Mouse (Mus musculus) liver, embryonic 13.5 days (tissue): ENCODE data around the gene Ephx4. TPM values are rescaled to one million over a fixed set of nuclear protein-coding genes. Genes with fewer than 3 reads are reported as not detected.
A peak's percentile ranks its signal among the peaks of the same experiment; 100 is the strongest.

Experiments
- ATAC-seq: fragments of 200-750 bp; cut with Nextera tagmentation; 2 replicates; pipeline ENCODE4 v1.8.0; 2017; ENCODE audit warnings: low read depth, mild to moderate bottlenecking, moderate number of reproducible peaks, moderate library complexity
- DNase-seq: peaks from one replicate; pipeline ENCODE4 v3.0.0; 2022
- H3K27ac ChIP-seq: fragments of 300-500 bp; sonication (generic); 2 replicates; pipeline ENCODE4 v1.5.1; 2015; ENCODE audit warnings: moderate library complexity, mild to moderate bottlenecking, inconsistent platforms
- H3K27me3 ChIP-seq: fragments of 300-500 bp; sonication (generic); 2 replicates; pipeline ENCODE4 v1.6.1; 2015; ENCODE audit warnings: mild to moderate bottlenecking, inconsistent platforms
- H3K36me3 ChIP-seq: fragments of 300-500 bp; sonication (generic); 2 replicates; pipeline ENCODE4 v1.6.1; 2015; ENCODE audit warnings: mild to moderate bottlenecking, inconsistent platforms
- H3K4me1 ChIP-seq: fragments of 300-500 bp; sonication (generic); replicated peaks from 2 replicates; pipeline ENCODE4 v1.6.1; 2015; ENCODE audit warnings: inconsistent platforms
- H3K4me2 ChIP-seq: fragments of 300-500 bp; sonication (generic); 2 replicates; pipeline ENCODE4 v1.6.1; 2015; ENCODE audit warnings: inconsistent platforms, mild to moderate bottlenecking, moderate library complexity
- H3K4me3 ChIP-seq: fragments of 300-500 bp; sonication (generic); replicated peaks from 2 replicates; pipeline ENCODE4 v1.5.1; 2015; ENCODE audit warnings: mild to moderate bottlenecking, inconsistent platforms
- H3K9ac ChIP-seq: fragments of 300-500 bp; sonication (generic); 2 replicates; pipeline ENCODE4 v1.6.1; 2015; ENCODE audit warnings: mild to moderate bottlenecking, inconsistent platforms
- H3K9me3 ChIP-seq: fragments of 300-500 bp; sonication (generic); replicated peaks from 2 replicates; pipeline ENCODE4 v1.6.1; 2016; ENCODE audit warnings: inconsistent platforms
- WGBS: fragments of 180-500 bp; shearing (Covaris S2); methylation state at CpG from one replicate; pipeline ENCODE4 v1.1.7; 2015; ENCODE audit not compliant: insufficient replicate concordance; 5-methylcytosine and 5-hydroxymethylcytosine counted together
- polyA plus RNA-seq: library from polyadenylated mRNA; unstranded; fragments of >200 nt; fragmentation: Nextera tagmentation; extraction: Ambion mirVana; gene quantifications from 2 replicates; pipeline ENCODE4 v1.2.1, GENCODE M21; 2015

Ephx4 gene
- polyA plus RNA-seq, 1 experiment from 2014 or later: 0.17 TPM

GRCm38 (mm10) chr5:107394437-107394836 is 8.1 kb upstream of the Ephx4 start:
- ATAC-seq: no peak
- Histone ChIP-seq H3K27ac (no peak overlapping the region), H3K27me3 (no peaks in the 10 kb centered on the region), H3K4me1 (no peaks in the 10 kb centered on the region), H3K4me3 (no peak overlapping the region), H3K9me3 (no peaks in the 10 kb centered on the region), H3K4me2 (no peak overlapping the region), H3K9ac (no peak overlapping the region), H3K36me3 (no peaks in the 10 kb centered on the region)
- WGBS: 26% methylated on average over 2 of the region's 2 CpGs
- no peak for DNase-seq

DNA sequence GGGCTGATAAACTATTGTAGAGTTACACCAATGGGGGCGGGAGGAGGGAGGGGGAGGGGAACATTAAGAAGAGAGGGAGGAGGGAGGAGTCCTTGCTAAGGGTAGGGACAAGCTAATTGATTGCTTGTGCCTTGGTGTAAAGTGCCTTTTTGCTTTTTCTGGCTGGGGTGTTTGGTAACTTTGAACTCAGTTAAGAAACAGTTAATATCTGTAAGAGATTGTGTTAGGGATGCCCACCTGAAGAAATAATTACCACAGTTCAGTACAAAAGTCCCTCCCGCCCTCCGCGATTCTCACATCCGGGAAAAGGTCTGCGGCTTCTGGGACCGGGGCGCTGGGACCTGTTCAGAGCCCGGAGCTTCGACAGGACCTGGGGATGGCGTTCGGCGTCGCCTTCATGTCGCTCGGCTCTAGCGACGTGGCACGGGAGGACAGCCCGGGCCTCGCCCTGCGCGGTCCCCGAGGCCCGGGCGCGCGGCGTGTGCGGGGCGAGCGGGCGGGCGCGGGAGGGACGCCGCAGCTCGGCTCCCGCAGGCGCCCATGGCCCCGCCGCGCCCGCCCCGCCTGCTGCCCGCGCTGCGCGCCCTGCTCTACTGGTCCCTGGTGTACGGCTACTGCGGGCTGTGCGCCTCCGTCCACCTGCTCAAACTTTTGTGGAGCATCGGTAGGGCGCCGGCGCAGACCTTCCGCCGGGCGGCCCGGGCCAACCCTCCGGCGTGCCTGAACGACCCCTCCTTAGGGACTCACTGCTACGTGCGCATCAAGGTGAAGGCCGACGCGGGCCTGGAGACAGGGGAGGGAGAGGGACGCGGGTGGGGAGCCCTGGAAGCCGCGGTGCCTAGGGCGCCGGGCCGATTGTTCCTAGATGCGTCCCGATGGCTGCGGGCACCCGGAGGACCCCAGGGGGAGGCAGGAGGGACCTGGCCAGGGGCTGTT is 743 bp downstream of the Ephx4 start:
- WGBS: 1% methylated on average over 76 of the region's 80 CpGs
- H3K9ac ChIP-seq: peak overlapping the region; percentile 26; the same call in 1 of the 2 replicates
- H3K4me2 ChIP-seq: peak overlapping the region; percentile 74
- DNase-seq (no peak), ATAC-seq (peak; percentile 29; the same call in 1 of the 2 replicates)
- no peaks in the 10 kb centered on the region for H3K9me3 ChIP-seq
- no peak overlapping the region for H3K27ac ChIP-seq
- peaks cover 8% of the 10 kb centered on the region; the same call in 1 of the 2 replicates for H3K4me1 ChIP-seq
- H3K27me3 ChIP-seq: peaks cover 51% of the 10 kb centered on the region
- H3K4me3 ChIP-seq: peak overlapping the region; percentile 57
- H3K36me3 ChIP-seq: no peaks in the 10 kb centered on the region

- DNase-seq (no peak), ATAC-seq (no peak)
- Histone ChIP-seq H3K27ac (no peak overlapping the region), H3K4me3 (peak overlapping the region; percentile 57), H3K9me3 (no peaks in the 10 kb centered on the region), H3K4me2 (peak overlapping the region; percentile 74), H3K36me3 (no peaks in the 10 kb centered on the region), H3K27me3 (peaks cover 51% of the 10 kb centered on the region), H3K9ac (0 out of 2 replicates have a peak overlapping the region, but pooled peaks have one; percentile 26), H3K4me1 (peaks cover 8% of the 10 kb centered on the region; the same call in 1 of the 2 replicates)
- WGBS: 28% methylated on average over 12 of the region's 12 CpGs
Measured at GRCm38 (mm10) chr5:107403947-107404684, 1.6 kb downstream of the Ephx4 start.

DNA sequence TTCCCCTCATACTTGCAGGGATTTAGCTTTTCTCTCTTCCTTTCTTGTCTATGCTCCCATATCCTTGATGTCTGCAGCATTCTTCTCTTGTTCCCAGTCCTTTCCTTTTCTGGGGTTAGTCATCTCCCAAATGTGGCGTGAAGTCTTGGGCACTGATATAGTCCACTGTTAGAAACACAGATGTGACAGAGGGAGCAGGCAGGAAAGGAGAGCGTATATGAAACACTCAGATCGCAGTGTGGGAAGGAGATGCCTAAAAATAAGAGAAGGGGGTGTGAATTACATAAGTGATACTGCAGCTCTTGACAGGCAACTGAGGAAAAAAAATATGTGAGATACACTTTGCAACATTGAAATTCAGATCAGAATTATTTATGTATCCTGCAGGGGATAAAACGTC is 2.8 kb downstream of the Ephx4 start:
- Histone ChIP-seq H3K4me1 (peaks cover 8% of the 10 kb centered on the region; the same call in 1 of the 2 replicates), H3K36me3 (no peaks in the 10 kb centered on the region)

DNA sequence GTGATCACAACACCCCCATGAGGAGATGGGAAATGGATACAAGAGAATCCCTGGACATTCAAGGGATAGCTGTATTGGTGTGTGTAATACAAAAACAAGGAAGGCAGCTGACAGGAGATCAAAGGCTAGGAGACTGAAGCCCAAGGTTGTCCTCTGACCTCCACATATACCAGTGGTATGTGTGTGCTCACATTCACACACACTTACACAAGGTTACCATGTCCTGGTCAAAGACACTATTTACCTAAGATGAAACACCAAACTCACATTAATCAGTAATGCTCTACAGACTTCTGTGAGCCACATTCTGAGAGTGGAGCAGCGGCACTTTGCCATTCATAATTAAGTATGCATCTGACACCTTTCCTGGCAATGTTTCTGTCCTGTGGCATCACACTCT is 7.8 kb downstream of the Ephx4 start:
- ATAC-seq: no peak

More for the DNA sequence above, 2.8 kb downstream of the Ephx4 start:
- H3K9me3 ChIP-seq: no peaks in the 10 kb centered on the region
- no peak overlapping the region for H3K9ac ChIP-seq
- H3K27me3 ChIP-seq: peaks cover 51% of the 10 kb centered on the region
- no peak overlapping the region for H3K4me3 ChIP-seq
- H3K27ac ChIP-seq: no peak overlapping the region
- DNase-seq (no peak), ATAC-seq (no peak)
- 71% methylated on average over 4 of the region's 4 CpGs for WGBS
- H3K4me2 ChIP-seq: no peak overlapping the region

GRCm38 (mm10) chr5:107411326-107411725 is 8.8 kb downstream of the Ephx4 start:
- H3K27ac ChIP-seq: no peak overlapping the region
- no peak for DNase-seq
- no peak overlapping the region for H3K4me3 ChIP-seq
- H3K27me3 ChIP-seq: peaks cover 4% of the 10 kb centered on the region
- no peaks in the 10 kb centered on the region for H3K4me1 ChIP-seq
- H3K4me2 ChIP-seq: no peak overlapping the region
- 55% methylated on average over 4 of the region's 4 CpGs for WGBS
- no peak for ATAC-seq
- no peaks in the 10 kb centered on the region for H3K9me3 ChIP-seq
- H3K36me3 ChIP-seq: no peaks in the 10 kb centered on the region
- no peak overlapping the region for H3K9ac ChIP-seq

More for the DNA sequence above, 7.8 kb downstream of the Ephx4 start:
- H3K27me3 ChIP-seq: peaks cover 8% of the 10 kb centered on the region
- H3K4me1 ChIP-seq: no peaks in the 10 kb centered on the region
- no peak overlapping the region for H3K27ac ChIP-seq
- no peaks in the 10 kb centered on the region for H3K9me3 ChIP-seq
- H3K4me2 ChIP-seq: no peak overlapping the region
- no peak overlapping the region for H3K9ac ChIP-seq
- DNase-seq: no peak
- 84% methylated on average over 1 of the region's 1 CpGs for WGBS
- no peaks in the 10 kb centered on the region for H3K36me3 ChIP-seq
- H3K4me3 ChIP-seq: no peak overlapping the region

DNA sequence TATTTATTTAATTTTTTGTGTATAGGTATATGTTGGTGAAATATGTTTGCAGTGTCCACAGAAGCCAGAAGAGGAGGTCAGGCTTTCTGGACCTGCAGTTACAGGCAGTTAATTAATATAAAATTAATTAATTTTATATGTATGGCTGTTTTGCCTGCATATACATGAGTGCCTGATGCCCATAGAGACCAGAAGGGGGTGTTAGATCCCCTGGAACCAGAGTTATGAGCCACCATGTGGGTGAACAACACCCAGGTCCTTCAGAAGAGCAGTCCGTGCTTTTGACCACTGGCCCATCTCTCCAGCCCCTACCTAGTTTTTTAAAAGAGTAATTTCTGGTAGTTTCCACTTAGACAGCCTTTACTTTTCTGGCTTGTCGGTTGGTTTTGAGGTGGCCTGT is 9.7 kb downstream of the Ephx4 start:
- Histone ChIP-seq H3K27ac (no peak overlapping the region), H3K27me3 (peaks cover 2% of the 10 kb centered on the region; the same call in 1 of the 2 replicates), H3K36me3 (no peaks in the 10 kb centered on the region), H3K4me3 (no peak overlapping the region), H3K4me2 (no peak overlapping the region), H3K4me1 (no peaks in the 10 kb centered on the region), H3K9ac (no peak overlapping the region), H3K9me3 (no peaks in the 10 kb centered on the region)
- 53% methylated on average over 2 of the region's 2 CpGs for whole genome bisulfite sequencing
- DNase-seq: no peak
- ATAC-seq: no peak

DNA sequence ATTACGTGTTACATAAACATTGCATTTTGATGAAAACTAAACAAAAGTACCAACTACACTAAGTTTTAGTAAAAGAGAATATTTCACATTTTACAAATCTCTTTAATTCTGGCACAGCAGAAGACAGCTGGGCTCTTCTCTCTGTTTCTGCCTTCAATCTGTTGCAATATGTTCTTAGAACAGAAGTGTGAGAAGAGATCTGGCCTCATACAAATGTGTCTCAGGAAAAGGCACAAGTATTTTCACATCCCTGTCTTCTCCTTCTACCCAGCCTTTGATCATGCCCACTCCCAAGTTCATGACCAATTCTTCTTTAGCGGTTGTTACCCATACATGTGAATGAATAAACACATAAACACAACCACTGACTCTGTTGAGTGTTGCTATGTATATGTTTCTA is 12.6 kb downstream of the Ephx4 start:
- Histone ChIP-seq H3K4me1 (no peaks in the 10 kb centered on the region), H3K27ac (no peak overlapping the region), H3K9ac (no peak overlapping the region), H3K36me3 (no peaks in the 10 kb centered on the region), H3K27me3 (no peaks in the 10 kb centered on the region), H3K4me2 (no peak overlapping the region), H3K4me3 (no peak overlapping the region), H3K9me3 (no peaks in the 10 kb centered on the region)
- ATAC-seq: no peak
- WGBS: 52% methylated on average over 2 of the region's 2 CpGs
- DNase-seq: no peak

- H3K27ac ChIP-seq: no peak overlapping the region
- no peak overlapping the region for H3K4me2 ChIP-seq
- no peaks in the 10 kb centered on the region for H3K36me3 ChIP-seq
- DNase-seq: no peak
- H3K9me3 ChIP-seq: no peaks in the 10 kb centered on the region
- no peaks in the 10 kb centered on the region for H3K4me1 ChIP-seq
- WGBS: 67% methylated on average over 1 of the region's 1 CpGs
- no peak overlapping the region for H3K9ac ChIP-seq
- ATAC-seq: no peak
- H3K4me3 ChIP-seq: no peak overlapping the region
- no peaks in the 10 kb centered on the region for H3K27me3 ChIP-seq
Measured at GRCm38 (mm10) chr5:107421676-107422075, 19.1 kb downstream of the Ephx4 start.

- Histone ChIP-seq H3K4me3 (no peak within 1 kb of the TSS), H3K4me2 (no peak within 1 kb of the TSS), H3K9me3 (no peaks in the 10 kb centered on the region), H3K27ac (no peak within 1 kb of the TSS), H3K9ac (no peak within 1 kb of the TSS), H3K4me1 (peaks cover 5% of the 10 kb centered on the region), H3K36me3 (no peaks in the 10 kb centered on the region), H3K27me3 (peaks cover 28% of the 10 kb centered on the region)
- no peak for DNase-seq
- no peak for ATAC-seq
- 55% methylated on average over 3 of the region's 3 CpGs for WGBS
Measured at GRCm38 (mm10) chr5:107431249-107431648, 28.7 kb downstream of the Ephx4 start, which contains the start of gene Lpcat2b. Lpcat2b (plus strand) TSS chr5:107431549.

DNA sequence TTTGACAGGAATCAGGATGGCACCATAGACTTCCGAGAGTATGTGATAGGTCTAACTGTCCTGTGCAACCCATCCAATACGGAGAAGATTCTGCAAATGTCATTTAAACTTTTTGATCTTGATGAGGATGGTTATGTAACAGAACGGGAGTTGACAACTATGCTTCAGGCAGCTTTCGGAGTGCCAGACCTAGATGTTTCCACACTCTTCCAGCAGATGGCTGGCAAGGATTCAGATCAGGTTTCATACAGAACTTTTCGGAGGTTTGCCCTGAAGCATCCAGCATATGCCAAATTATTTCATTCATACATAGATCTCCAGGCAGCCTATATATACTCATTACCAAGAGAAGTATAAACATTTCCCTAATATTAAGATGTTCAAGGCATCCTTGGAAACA is 31.5 kb downstream of the Ephx4 start:
- Histone ChIP-seq H3K4me3 (no peak overlapping the region), H3K9me3 (no peaks in the 10 kb centered on the region), H3K9ac (no peak overlapping the region), H3K4me1 (peaks cover 27% of the 10 kb centered on the region), H3K27me3 (peaks cover 28% of the 10 kb centered on the region), H3K27ac (no peak overlapping the region), H3K36me3 (no peaks in the 10 kb centered on the region), H3K4me2 (no peak overlapping the region)
- WGBS: 66% methylated on average over 5 of the region's 5 CpGs
- ATAC-seq (no peak), DNase-seq (no peak)
